Mouse (Mus musculus): ENCODE measurements around the gene Gm10134. TPM values are rescaled to one million over a fixed set of nuclear protein-coding genes. Genes with fewer than 3 reads are reported as not detected.

Gene Gm10134
- polyA plus RNA-seq, 1 experiment from 2014 or later: 4.0 TPM

DNA sequence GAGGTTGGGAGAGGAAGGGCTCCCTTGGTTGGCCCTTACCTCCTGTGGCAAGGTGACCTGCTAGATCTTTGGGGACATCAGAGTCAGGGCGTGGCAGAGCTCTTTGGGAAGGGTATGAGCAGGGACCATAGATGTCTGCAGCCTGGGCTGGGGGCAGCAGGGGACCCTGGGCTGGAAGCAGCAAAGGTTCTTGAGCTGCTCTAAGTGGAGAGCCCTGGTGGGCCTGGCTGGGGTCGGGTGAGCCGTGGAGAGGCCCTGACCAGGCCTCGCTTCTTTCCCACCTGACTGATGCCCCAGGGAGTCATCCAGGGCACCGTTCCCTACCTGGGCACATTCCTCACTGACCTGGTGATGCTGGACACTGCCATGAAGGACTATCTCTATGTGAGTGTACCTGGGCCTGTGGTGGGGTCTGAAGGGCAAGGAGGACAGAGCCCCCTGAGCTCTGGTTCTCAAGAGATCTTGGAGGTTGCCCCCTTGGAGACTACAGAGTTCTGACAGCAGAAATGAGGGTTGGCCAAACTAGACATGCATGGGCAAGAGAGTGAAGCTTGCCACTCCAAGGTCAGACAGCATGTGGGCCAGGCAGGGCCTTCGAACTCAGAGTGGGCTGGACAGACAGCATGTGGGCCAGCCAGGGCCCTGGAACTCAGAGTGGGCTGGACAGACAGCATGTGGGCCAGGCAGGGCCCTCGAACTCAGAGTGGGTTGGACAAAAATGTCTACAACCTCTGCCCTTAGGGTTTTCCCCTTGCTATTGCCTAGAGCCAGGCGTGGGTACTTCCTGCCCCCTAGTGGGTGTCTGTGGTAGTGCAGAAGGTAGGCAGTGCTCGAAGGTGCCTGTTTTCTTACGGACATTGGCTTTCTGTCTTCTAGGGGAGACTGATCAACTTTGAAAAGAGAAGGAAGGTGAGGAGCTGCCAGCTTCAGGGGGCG is 41.6 kb downstream of the Gm10134 start:
- Histone ChIP-seq H3K4me1 (replicated peaks) (peaks cover 5% of the 10 kb centered on the region; the same call in 1 of the 2 replicates), H3K4me2 (no peak overlapping the region), H3K4me3 (no peak overlapping the region), H3K36me3 (peaks cover 98% of the 10 kb centered on the region), H3K9ac (no peak overlapping the region), H3K27ac (replicated peaks) (no peak overlapping the region), H3K27me3 (no peaks in the 10 kb centered on the region), H3K9me3 (no peaks in the 10 kb centered on the region)
- 59% methylated on average over 11 of the region's 11 CpGs for WGBS
- peak; percentile 41; the same call in 1 of the 2 replicates for ATAC-seq (ENCODE audit: low read depth)

DNA sequence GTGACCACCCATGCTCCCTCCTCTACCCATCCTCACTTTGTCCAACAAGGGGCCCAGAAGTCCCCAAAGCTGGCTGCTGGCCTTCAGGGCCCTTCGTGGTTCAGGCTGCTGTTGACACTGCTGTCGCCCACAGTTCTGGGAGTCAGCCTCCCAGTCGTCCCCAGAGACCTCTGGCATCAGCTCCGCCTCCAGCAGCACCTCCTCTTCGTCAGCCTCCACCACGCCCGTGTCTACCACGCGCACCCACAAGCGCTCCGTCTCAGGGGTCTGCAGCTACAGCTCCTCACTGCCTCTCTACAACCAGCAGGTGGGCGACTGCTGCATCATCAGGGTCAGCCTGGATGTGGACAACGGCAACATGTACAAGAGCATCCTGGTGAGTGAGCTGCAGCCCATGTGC is 43.3 kb downstream of the Gm10134 start:
- 93% methylated on average over 13 of the region's 13 CpGs for WGBS

DNA sequence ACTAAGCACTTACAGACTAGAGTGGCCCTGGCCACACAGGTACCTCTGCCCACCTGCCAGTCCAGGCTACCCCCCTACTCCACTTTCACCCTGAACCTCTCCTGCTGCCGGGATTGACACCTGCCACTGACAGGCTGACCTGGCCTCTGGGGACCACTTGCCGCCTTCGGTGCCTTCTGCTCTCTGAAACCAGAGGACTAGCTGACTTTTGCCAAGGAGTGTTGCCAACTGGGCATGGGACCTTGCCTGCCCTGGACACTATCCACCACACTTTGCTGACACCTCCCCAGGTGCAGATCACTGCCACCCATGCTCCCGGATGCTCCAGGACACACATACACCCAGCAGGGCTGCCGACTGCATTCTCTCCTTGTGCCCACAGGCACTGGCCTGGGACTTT is 46.4 kb downstream of the Gm10134 start:
- no peak overlapping the region for H3K4me2 ChIP-seq
- no peaks in the 10 kb centered on the region for H3K27me3 ChIP-seq
- H3K36me3 ChIP-seq: peaks cover 86% of the 10 kb centered on the region
- H3K9ac ChIP-seq: no peak overlapping the region
- no peak overlapping the region for H3K27ac ChIP-seq (replicated peaks)
- H3K4me3 ChIP-seq: no peak overlapping the region
- no peaks in the 10 kb centered on the region for H3K9me3 ChIP-seq
- 88% methylated on average over 5 of the region's 5 CpGs for WGBS
- no peak for ATAC-seq (ENCODE audit: low read depth)
- H3K4me1 ChIP-seq (replicated peaks): no peaks in the 10 kb centered on the region

More for the DNA sequence above, 43.3 kb downstream of the Gm10134 start:
- Histone ChIP-seq H3K36me3 (peaks cover 98% of the 10 kb centered on the region), H3K9me3 (no peaks in the 10 kb centered on the region), H3K4me1 (replicated peaks) (peaks cover 5% of the 10 kb centered on the region; the same call in 1 of the 2 replicates), H3K9ac (no peak overlapping the region), H3K27me3 (no peaks in the 10 kb centered on the region), H3K27ac (replicated peaks) (no peak overlapping the region), H3K4me3 (no peak overlapping the region), H3K4me2 (no peak overlapping the region)
- ATAC-seq (ENCODE audit: low read depth): no peak

Other genes starting within 250 kb of the Gm10134 start
- 10.3 and 11.1 TPM in 2 replicates for gene Ppp1r26, start 59.3 kb upstream of the Gm10134 start, polyA plus RNA-seq (2015; fragmentation: Nextera tagmentation; extraction: Ambion mirVana)
- gene 1700007K13Rik, start 39.8 kb upstream of the Gm10134 start, polyA plus RNA-seq (2015; fragmentation: Nextera tagmentation; extraction: Ambion mirVana): 2.6 and 2.8 TPM in 2 replicates
- gene Mrps2, start 38.0 kb upstream of the Gm10134 start, polyA plus RNA-seq (2015; fragmentation: Nextera tagmentation; extraction: Ambion mirVana): 52.7 and 56.2 TPM in 2 replicates
- gene Gbgt1, start 9.2 kb upstream of the Gm10134 start, polyA plus RNA-seq (2015; fragmentation: Nextera tagmentation; extraction: Ambion mirVana): 1.6 and 1.7 TPM in 2 replicates
- gene Ralgds, start 7.0 kb downstream of the Gm10134 start, polyA plus RNA-seq (2015; fragmentation: Nextera tagmentation; extraction: Ambion mirVana): 86.3 and 90.7 TPM in 2 replicates
- gene Cel, start 57.3 kb downstream of the Gm10134 start, polyA plus RNA-seq (2015; fragmentation: Nextera tagmentation; extraction: Ambion mirVana): not detected in 2 replicates
- 42.1 and 43.5 TPM in 2 replicates for gene Gtf3c5, start 77.7 kb downstream of the Gm10134 start, polyA plus RNA-seq (2015; fragmentation: Nextera tagmentation; extraction: Ambion mirVana)
- gene Gfi1b, start 115.9 kb downstream of the Gm10134 start, polyA plus RNA-seq (2015; fragmentation: Nextera tagmentation; extraction: Ambion mirVana): 0.17 and 0.45 TPM in 2 replicates
- 30.2 and 36.8 TPM in 2 replicates for gene Tsc1, start 135.1 kb downstream of the Gm10134 start, polyA plus RNA-seq (2015; fragmentation: Nextera tagmentation; extraction: Ambion mirVana)
- 0.64 and 0.85 TPM in 2 replicates for gene Spaca9, start 193.6 kb downstream of the Gm10134 start, polyA plus RNA-seq (2015; fragmentation: Nextera tagmentation; extraction: Ambion mirVana)
- 0.50 and 0.73 TPM in 2 replicates for gene Ak8, start 194.1 kb downstream of the Gm10134 start, polyA plus RNA-seq (2015; fragmentation: Nextera tagmentation; extraction: Ambion mirVana)